Mouse (Mus musculus) bone marrow, adult 2 months (tissue): ENCODE data around the gene C2cd4d. TPM values are rescaled to one million over a fixed set of nuclear protein-coding genes. Genes with fewer than 3 reads are reported as not detected.
A peak's percentile ranks its signal among the peaks of the same experiment; 100 is the strongest.

ENCODE experiments used
- H3K27ac ChIP-seq: fragments of 200-500 bp; 2 replicates; pipeline ENCODE4 v1.5.1; 2012; ENCODE audit warnings: low read depth, mild to moderate bottlenecking, control low read depth, inconsistent platforms, low read length; ENCODE audit not compliant: control insufficient read depth, poor library complexity, insufficient read depth
- H3K4me1 ChIP-seq: fragments of 200-500 bp; 2 replicates; pipeline ENCODE4 v1.6.1; 2011; ENCODE audit warnings: low read length; ENCODE audit not compliant: control insufficient read depth, insufficient read depth
- H3K4me3 ChIP-seq: fragments of 200-500 bp; replicated peaks from 2 replicates; pipeline ENCODE3; 2011; ENCODE audit warnings: mild to moderate bottlenecking, low read depth, low read length, control low read depth; ENCODE audit not compliant: control insufficient read depth
- CTCF ChIP-seq: fragments of 200-500 bp; IDR thresholded peaks from 2 replicates; pipeline ENCODE4 v1.5.1; 2011; ENCODE audit warnings: low read length, control low read depth; ENCODE audit not compliant: control insufficient read depth, insufficient read depth
- POLR2A ChIP-seq: fragments of 200-500 bp; IDR thresholded peaks from 2 replicates; pipeline ENCODE4 v1.6.1; 2011; ENCODE audit warnings: low read depth, mild to moderate bottlenecking, control low read depth, low read length, borderline replicate concordance; ENCODE audit not compliant: control insufficient read depth
- WGBS: fragments of 180-500 bp; shearing (Covaris S2); methylation state at CpG from one replicate; pipeline ENCODE4 v1.1.7; 2018; 5-methylcytosine and 5-hydroxymethylcytosine counted together
- polyA plus RNA-seq: library from polyadenylated mRNA; stranded (reverse); fragments of >200 nt; gene quantifications from 2 replicates; pipeline ENCODE4 v1.2.4, GENCODE M21; 2011; ENCODE audit warnings: low replicate concordance; ENCODE audit not compliant: missing spikeins, insufficient read depth, insufficient read length

C2cd4d gene
- polyA plus RNA-seq, 1 experiment: not detected

DNA sequence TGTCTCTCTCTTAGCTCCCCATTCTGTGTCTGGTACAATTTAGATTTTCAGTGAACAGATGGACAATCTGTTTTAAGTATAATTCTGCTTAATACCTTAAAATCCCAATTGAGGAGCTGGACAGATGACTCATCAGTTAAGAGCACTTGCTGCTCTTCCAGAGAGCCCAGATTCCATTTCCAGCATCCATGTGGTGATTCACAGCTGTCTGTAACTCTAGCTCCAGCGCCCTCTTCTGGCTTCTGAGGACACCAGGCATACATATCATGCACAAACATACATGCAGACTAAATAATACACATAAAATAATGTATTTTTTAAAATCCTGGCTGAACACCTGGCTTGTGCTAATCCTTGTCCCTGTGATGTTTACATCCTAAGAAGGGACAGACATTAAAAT, 1.4 kb upstream of the C2cd4d start:
- no peaks in the 10 kb centered on the region for H3K4me1 ChIP-seq
- H3K4me3 ChIP-seq: no peak overlapping the region
- no peak overlapping the region for H3K27ac ChIP-seq
- TF ChIP-seq CTCF (no peak), POLR2A (no peak)
- WGBS: 7% methylated on average over 1 of the region's 1 CpGs

DNA sequence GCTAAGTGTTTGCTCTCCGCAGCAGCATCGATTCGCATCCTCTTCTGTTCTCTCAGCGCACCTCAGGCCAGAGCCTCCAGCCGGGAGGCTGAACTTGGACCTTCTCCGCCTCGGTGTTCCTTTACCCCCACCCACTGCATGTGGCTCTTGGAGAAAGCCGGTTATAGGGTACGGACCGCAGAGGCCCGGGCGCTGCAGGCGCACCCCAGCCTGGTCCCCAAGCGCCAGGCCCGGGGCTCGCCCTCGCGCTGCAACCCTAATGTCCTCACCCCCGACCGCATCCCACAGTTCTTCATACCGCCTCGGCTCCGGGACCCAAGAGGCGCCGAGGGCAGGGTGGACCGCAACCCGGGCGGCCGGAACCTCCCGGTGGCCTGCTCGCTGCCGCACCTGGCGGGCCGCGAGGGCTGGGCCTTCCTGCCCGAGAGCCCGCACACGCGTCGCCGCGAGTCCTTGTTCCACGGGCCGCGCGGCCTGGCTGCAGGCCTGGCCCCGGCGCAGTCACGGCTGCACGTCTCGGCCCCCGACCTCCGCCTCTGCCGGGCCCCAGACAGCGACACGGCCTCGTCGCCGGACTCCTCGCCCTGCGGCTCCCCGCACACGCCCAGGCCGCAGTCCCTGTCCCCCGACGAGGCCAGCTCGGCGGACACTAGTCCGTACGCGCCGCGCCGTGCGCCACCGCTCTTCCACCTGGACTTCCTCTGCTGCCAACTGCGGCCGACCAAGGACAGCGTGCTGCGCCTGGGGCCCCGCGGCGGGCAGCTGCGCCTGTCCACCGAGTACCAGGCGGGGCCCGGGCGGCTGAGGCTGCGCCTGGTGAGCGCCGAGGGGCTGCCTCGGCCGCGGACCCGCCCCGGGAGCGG, 1.3 kb downstream of the C2cd4d start:
- Histone ChIP-seq H3K4me1 (no peaks in the 10 kb centered on the region), H3K27ac (no peak overlapping the region; the same call in 1 of the 2 replicates), H3K4me3 (no peak overlapping the region)
- TF ChIP-seq POLR2A: no peak
- TF ChIP-seq CTCF: no peak
- WGBS: 9% methylated on average over 97 of the region's 97 CpGs

DNA sequence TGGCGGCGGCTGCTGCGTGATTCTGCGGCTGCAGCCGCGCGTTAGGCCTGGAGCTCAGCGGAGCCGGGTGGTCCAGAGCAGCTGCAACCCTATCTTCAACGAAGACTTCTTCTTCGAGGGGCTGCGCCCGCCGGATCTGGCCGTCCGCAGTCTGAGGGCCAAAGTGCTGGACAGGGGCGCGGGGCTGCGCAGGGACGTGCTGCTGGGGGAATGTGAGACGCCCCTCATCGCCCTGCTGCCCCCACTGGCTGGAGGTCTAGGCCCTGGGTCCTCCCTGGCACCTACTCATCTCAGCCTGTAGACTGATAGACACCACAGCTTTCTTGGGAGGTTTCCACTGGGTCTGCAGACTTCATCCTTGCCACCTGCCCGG, 1.9 kb downstream of the C2cd4d start:
- TF ChIP-seq CTCF (no peak), POLR2A (no peak)
- no peak overlapping the region; the same call in 1 of the 2 replicates for H3K27ac ChIP-seq
- H3K4me1 ChIP-seq: no peaks in the 10 kb centered on the region
- 8% methylated on average over 23 of the region's 23 CpGs for WGBS
- H3K4me3 ChIP-seq: no peak overlapping the region

DNA sequence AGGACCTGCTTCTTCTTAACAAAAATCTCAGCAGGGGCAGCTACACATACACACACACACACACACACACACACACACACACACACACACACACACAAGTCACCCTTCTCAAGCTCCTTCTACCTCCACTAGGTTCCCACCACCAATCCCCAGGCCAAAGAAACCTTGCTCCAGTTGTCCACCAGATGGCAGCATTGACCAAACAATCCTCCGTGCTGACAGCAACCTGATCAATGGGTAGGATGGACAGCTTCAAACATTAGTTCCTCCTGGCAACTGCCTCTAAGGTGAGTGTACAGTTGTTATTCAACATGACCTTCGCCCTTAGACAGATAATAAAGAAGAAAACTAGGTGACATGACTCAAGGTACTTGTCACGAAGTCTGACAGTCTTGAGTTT, 4.5 kb downstream of the C2cd4d start:
- 27% methylated on average over 3 of the region's 3 CpGs for WGBS
- no peak overlapping the region for H3K27ac ChIP-seq
- no peak for TF ChIP-seq POLR2A
- peak; percentile 82 for TF ChIP-seq CTCF
- H3K4me3 ChIP-seq: no peak overlapping the region
- H3K4me1 ChIP-seq: no peaks in the 10 kb centered on the region

DNA sequence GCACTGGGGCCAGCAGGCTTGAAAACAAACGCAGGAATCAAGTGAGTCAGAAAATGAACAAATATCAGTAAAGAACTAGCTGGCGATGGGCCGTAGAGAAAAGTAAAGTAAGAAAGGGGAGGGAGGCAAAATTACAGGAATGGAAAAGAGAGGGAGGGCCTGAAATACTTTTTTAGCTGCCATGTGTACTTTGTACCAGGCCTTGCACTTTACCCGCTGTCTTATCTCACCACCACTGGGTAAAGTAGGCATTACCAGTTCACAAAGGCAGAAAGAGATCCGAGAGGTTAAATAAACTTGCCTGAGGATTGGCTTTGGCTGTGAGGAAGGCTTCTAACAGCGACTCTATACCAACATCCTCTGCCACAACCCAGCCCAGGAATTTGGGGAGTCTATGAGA, 5.3 kb downstream of the C2cd4d start:
- TF ChIP-seq POLR2A (no peak), CTCF (no peak)
- H3K27ac ChIP-seq: no peak overlapping the region
- no peaks in the 10 kb centered on the region for H3K4me1 ChIP-seq
- 77% methylated on average over 6 of the region's 6 CpGs for WGBS
- no peak overlapping the region for H3K4me3 ChIP-seq

DNA sequence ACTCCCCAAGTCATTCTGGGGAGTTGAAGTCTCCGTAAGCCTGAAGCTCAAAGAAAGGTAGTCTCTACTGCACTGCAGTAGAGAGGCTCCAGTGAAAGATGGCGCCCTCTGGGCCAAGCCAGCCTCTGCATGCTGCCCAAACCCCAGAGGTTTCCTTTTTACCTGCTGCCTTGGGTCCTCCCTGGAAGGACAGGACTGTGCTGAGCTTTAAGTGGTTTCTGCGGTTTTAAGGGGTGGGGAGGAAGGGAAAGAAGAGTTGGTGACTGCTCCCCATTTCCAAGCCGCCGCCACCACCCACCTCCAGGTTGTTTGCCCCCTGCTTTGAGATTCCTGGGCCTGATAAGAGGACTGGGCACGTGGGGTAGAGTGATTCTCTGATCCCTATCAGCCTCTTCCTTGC, 6.4 kb downstream of the C2cd4d start:
- WGBS: 45% methylated on average over 6 of the region's 6 CpGs
- Histone ChIP-seq H3K4me1 (no peaks in the 10 kb centered on the region), H3K4me3 (no peak overlapping the region), H3K27ac (no peak overlapping the region)
- TF ChIP-seq POLR2A (no peak), CTCF (no peak)

DNA sequence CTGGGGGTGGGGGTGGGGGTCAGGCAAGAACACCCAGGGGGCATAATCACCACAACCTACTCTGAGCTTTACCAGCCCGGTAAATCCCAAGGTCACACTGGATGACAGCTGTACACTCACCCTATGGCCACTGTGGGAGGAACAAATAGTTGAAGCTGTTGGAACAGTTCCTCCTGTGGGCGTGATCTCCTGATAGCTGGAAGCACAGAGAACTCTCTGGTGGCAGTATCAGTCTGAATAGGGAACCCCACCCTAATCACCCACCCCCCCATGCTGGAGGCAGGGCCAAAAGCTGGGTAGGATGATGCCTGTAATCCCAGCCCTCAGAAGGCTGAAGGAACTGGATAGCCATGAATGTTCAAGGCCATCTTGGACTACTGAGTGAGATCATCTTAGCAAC, 7.5 kb downstream of the C2cd4d start:
- Histone ChIP-seq H3K4me1 (no peaks in the 10 kb centered on the region), H3K4me3 (no peak overlapping the region), H3K27ac (no peak overlapping the region)
- no peak for TF ChIP-seq CTCF
- TF ChIP-seq POLR2A: no peak
- 44% methylated on average over 2 of the region's 2 CpGs for WGBS

DNA sequence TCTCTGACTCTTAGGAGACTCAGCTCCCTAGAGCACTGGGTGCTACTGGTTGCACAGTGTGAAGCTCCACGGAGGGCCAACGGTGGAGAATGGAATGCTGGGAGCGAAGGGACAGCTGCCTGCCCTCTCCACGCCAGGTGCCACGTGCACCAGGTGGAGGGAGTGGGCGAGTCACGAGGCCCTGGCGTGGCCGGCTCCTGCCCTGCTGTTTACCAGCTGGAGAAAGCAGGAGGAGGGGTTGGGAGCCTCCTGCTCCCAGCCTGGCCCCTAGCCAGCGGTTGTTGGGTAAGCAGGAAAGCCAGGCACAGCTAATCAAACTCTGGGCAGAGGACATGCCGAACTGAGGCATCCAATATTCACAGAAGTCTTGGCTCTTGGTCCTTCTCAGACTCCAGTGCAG, 9.4 kb downstream of the C2cd4d start:
- TF ChIP-seq CTCF (no peak), POLR2A (no peak)
- Histone ChIP-seq H3K4me3 (no peak overlapping the region), H3K4me1 (no peaks in the 10 kb centered on the region), H3K27ac (no peak overlapping the region)
- 60% methylated on average over 11 of the region's 11 CpGs for WGBS
